Comparison of ENCODE assay signal across 8 mouse cellular contexts in genomic region chr2:66180293-66180692, GRCm38 (mm10). TPM values are rescaled to one million over a fixed set of nuclear protein-coding genes. Genes with fewer than 3 reads are reported as not detected.
A peak's percentile ranks its signal among the peaks of the same experiment; 100 is the strongest.
DNase-seq lines count a peak whose midpoint lies in the region; ATAC-seq and TF ChIP-seq lines count a peak whose summit lies in the region.

No protein-coding gene starts in this region.

- H3K27me3 ChIP-seq in embryonic facial prominence, embryonic 12.5 days: no peaks in the 10 kb centered on the region
- H3K27me3 ChIP-seq in midbrain, embryonic 13.5 days: no peaks in the 10 kb centered on the region

- TF ChIP-seq CTCF in layer of hippocampus, adult 2 months (conservative IDR thresholded peaks at IDR 0.05): no peak
- TF ChIP-seq CTCF in left cerebral cortex, adult 2 months (IDR thresholded peaks at IDR 0.05): no peak

- no peaks in the 10 kb centered on the region for H3K36me3 ChIP-seq in embryonic facial prominence, embryonic 12.5 days
- 0 out of 2 replicates have a peak, but pooled peaks cover 2% of the 10 kb centered on the region for H3K36me3 ChIP-seq in midbrain, embryonic 13.5 days

- DNase-seq in layer of hippocampus, adult 2 months (ENCODE audit: low spot score in 2 of 2): no peak
- no peak for DNase-seq in layer of hippocampus, postnatal 25 days (ENCODE audit: extremely low spot score in 1 of 2, low spot score in 1 of 2)
- DNase-seq in heart, postnatal 36 days: peak; percentile 15 to 29
- peak in 1 of 2 experiments; percentile 42 for DNase-seq in left cerebral cortex, adult 2 months (ENCODE audit: extremely low spot score in 1 of 2, low spot score in 2 of 2)
- peak; percentile 16 to 53 for DNase-seq in urinary bladder, postnatal 36 days (ENCODE audit: low spot score in 2 of 2)

- peaks cover 7% of the 10 kb centered on the region; the same call in 1 of the 2 replicates for H3K4me1 ChIP-seq in embryonic facial prominence, embryonic 12.5 days
- peaks cover 36% of the 10 kb centered on the region for H3K4me1 ChIP-seq in midbrain, embryonic 13.5 days (replicated peaks)

- intact Hi-C loops in heart, postnatal 36 days (cut with DNase I): no loop called here
- intact Hi-C loops in left cerebral cortex, adult 2 months (cut with DNase I): no loop called here

- WGBS in embryonic facial prominence, embryonic 12.5 days: 18% methylated on average over 10 of the region's 10 CpGs
- 30% methylated on average over 10 of the region's 10 CpGs for WGBS in midbrain, embryonic 13.5 days

- H3K4me2 ChIP-seq in embryonic facial prominence, embryonic 12.5 days (replicated peaks): 0 out of 2 replicates have a peak overlapping the region, but pooled peaks have one; percentile 22
- 0 out of 2 replicates have a peak overlapping the region, but pooled peaks have one; percentile 17 for H3K4me2 ChIP-seq in midbrain, embryonic 13.5 days (replicated peaks)

- H3K27ac ChIP-seq in layer of hippocampus, adult 2 months: peak overlapping the region; percentile 24; the same call in 1 of the 2 replicates
- H3K27ac ChIP-seq in embryonic facial prominence, embryonic 12.5 days: no peak overlapping the region
- H3K27ac ChIP-seq in left cerebral cortex, adult 2 months: no peak overlapping the region
- peak overlapping the region; percentile 35; the same call in 1 of the 2 replicates for H3K27ac ChIP-seq in midbrain, embryonic 13.5 days

- no peak overlapping the region for H3K9ac ChIP-seq in embryonic facial prominence, embryonic 12.5 days
- H3K9ac ChIP-seq in midbrain, embryonic 13.5 days (replicated peaks): no peak overlapping the region

- peak overlapping the region; percentile 37 for H3K4me3 ChIP-seq in layer of hippocampus, adult 2 months
- no peak overlapping the region for H3K4me3 ChIP-seq in embryonic facial prominence, embryonic 12.5 days
- peak overlapping the region; percentile 34 for H3K4me3 ChIP-seq in left cerebral cortex, adult 2 months
- H3K4me3 ChIP-seq in midbrain, embryonic 13.5 days (replicated peaks): no peak overlapping the region

- ATAC-seq in embryonic facial prominence, embryonic 12.5 days (ENCODE audit: insufficient number of reproducible peaks, insufficient read depth, low FRiP score, low TSS enrichment): no peak; the same call in 1 of the 2 replicates
- ATAC-seq in midbrain, embryonic 13.5 days: no peak
- ATAC-seq in erythroid progenitor cell, adult 5-6 weeks (replicated peaks; ENCODE audit: low FRiP score, poor library complexity, severe bottlenecking): no peak

- no peaks in the 10 kb centered on the region for H3K9me3 ChIP-seq in embryonic facial prominence, embryonic 12.5 days
- no peaks in the 10 kb centered on the region for H3K9me3 ChIP-seq in midbrain, embryonic 13.5 days

RNA-seq across cellular contexts. Expression of gene Galnt3, which starts 55.5 kb away (rescaled TPM):
- total RNA-seq in layer of hippocampus, adult 2 months (2021): 1 to 10 TPM; 5.2 to 5.9 TPM
- total RNA-seq in layer of hippocampus, postnatal 25 days (2021): 1 to 10 TPM; 4.3 to 7.8 TPM
- polyA plus RNA-seq in embryonic facial prominence, embryonic 12.5 days (2016; fragmentation: Nextera tagmentation; extraction: Ambion mirVana): 3.4 and 3.9 TPM in 2 replicates
- not detected for total RNA-seq in heart, postnatal 36 days (2021)
- 1 to 10 TPM; 2.3 to 2.6 TPM for total RNA-seq in left cerebral cortex, adult 2 months (2021)
- 0.36 and 0.96 TPM in 2 replicates for polyA plus RNA-seq in midbrain, embryonic 13.5 days (2015; fragmentation: Nextera tagmentation; extraction: Ambion mirVana)
- 4.6 and 6.8 TPM in 2 replicates for total RNA-seq in erythroid progenitor cell, adult 5-6 weeks (2015; ENCODE audit: low replicate concordance)
- total RNA-seq in erythroid progenitor cell, adult 5-6 weeks (2017; ENCODE audit: low replicate concordance): 1.5 and 11.3 TPM in 2 replicates

Comparison
In these comparisons a context has a peak if more than half of its experiments do, and no peak if none do; other contexts are left out.
1. DNase-seq: peak in heart, postnatal 36 days (2 of 2) and urinary bladder, postnatal 36 days (2 of 2); none in layer of hippocampus, adult 2 months (0 of 2) and layer of hippocampus, postnatal 25 days (0 of 2).
2. H3K27ac ChIP-seq: peak in layer of hippocampus, adult 2 months (single experiment) and midbrain, embryonic 13.5 days (single experiment); none in embryonic facial prominence, embryonic 12.5 days (single experiment) and left cerebral cortex, adult 2 months (single experiment).
3. H3K4me3 ChIP-seq: peak in layer of hippocampus, adult 2 months (single experiment) and left cerebral cortex, adult 2 months (single experiment); none in embryonic facial prominence, embryonic 12.5 days (single experiment) and midbrain, embryonic 13.5 days (single experiment).